Mouse (Mus musculus): ENCODE measurements around the gene Adam19. TPM values are rescaled to one million over a fixed set of nuclear protein-coding genes. Genes with fewer than 3 reads are reported as not detected.
A peak's percentile ranks its signal among the peaks of the same experiment; 100 is the strongest.
"Not testable (repeated sequence)": the region's sequence is repeated elsewhere in the genome, so short reads cannot be mapped to it uniquely, and the experiment has no call there.

The Adam19 gene
- polyA plus RNA-seq, 1 experiment from 2014 or later = 25.2 TPM

- H3K9ac ChIP-seq = no peak overlapping the region
- ATAC-seq (ENCODE audit: low FRiP score, low read depth) = no peak
- H3K27me3 ChIP-seq (replicated peaks) = no peaks in the 10 kb centered on the region
- no peaks in the 10 kb centered on the region for H3K36me3 ChIP-seq
- H3K4me1 ChIP-seq = no peaks in the 10 kb centered on the region
- no peak overlapping the region for H3K27ac ChIP-seq
- no peak overlapping the region for H3K4me3 ChIP-seq
- H3K4me2 ChIP-seq (replicated peaks) = no peak overlapping the region
- 82% methylated on average over 15 of the region's 15 CpGs for WGBS
- no peaks in the 10 kb centered on the region for H3K9me3 ChIP-seq
These were observed 16.9 kb upstream of the Adam19 start for GRCm38 (mm10) chr11:46038901-46039300.

GRCm38 (mm10) chr11:46039335-46039734, 16.5 kb upstream of the Adam19 start:
- no peak overlapping the region for H3K4me3 ChIP-seq
- WGBS = 76% methylated on average over 11 of the region's 11 CpGs
- no peaks in the 10 kb centered on the region for H3K36me3 ChIP-seq
- H3K9me3 ChIP-seq = no peaks in the 10 kb centered on the region
- no peak overlapping the region for H3K4me2 ChIP-seq (replicated peaks)
- no peak for ATAC-seq (ENCODE audit: low FRiP score, low read depth)
- no peak overlapping the region for H3K9ac ChIP-seq
- H3K4me1 ChIP-seq = no peaks in the 10 kb centered on the region
- H3K27ac ChIP-seq = no peak overlapping the region
- no peaks in the 10 kb centered on the region for H3K27me3 ChIP-seq (replicated peaks)

- no peaks in the 10 kb centered on the region for H3K27me3 ChIP-seq (replicated peaks)
- H3K27ac ChIP-seq = no peak overlapping the region
- WGBS = 85% methylated on average over 9 of the region's 9 CpGs
- no peak overlapping the region for H3K4me2 ChIP-seq (replicated peaks)
- H3K4me1 ChIP-seq = no peaks in the 10 kb centered on the region
- ATAC-seq (ENCODE audit: low FRiP score, low read depth) = no peak
- H3K36me3 ChIP-seq = no peaks in the 10 kb centered on the region
- no peak overlapping the region for H3K9ac ChIP-seq
- H3K9me3 ChIP-seq = no peaks in the 10 kb centered on the region
- no peak overlapping the region for H3K4me3 ChIP-seq
These were observed 14.8 kb upstream of the Adam19 start for GRCm38 (mm10) chr11:46040841-46041556.

GRCm38 (mm10) chr11:46041607-46042267, 14.1 kb upstream of the Adam19 start:
- Histone ChIP-seq H3K9ac (no peak overlapping the region), H3K4me1 (no peaks in the 10 kb centered on the region), H3K36me3 (no peaks in the 10 kb centered on the region), H3K27me3 (replicated peaks) (no peaks in the 10 kb centered on the region), H3K4me3 (no peak overlapping the region), H3K4me2 (replicated peaks) (no peak overlapping the region), H3K27ac (no peak overlapping the region), H3K9me3 (no peaks in the 10 kb centered on the region)
- WGBS = 84% methylated on average over 12 of the region's 12 CpGs
- ATAC-seq (ENCODE audit: low FRiP score, low read depth) = no peak

- Histone ChIP-seq H3K27ac (no peak overlapping the region), H3K4me2 (replicated peaks) (no peak overlapping the region), H3K4me1 (no peaks in the 10 kb centered on the region), H3K9ac (no peak overlapping the region), H3K36me3 (no peaks in the 10 kb centered on the region), H3K27me3 (replicated peaks) (no peaks in the 10 kb centered on the region), H3K9me3 (no peaks in the 10 kb centered on the region), H3K4me3 (no peak overlapping the region)
- ATAC-seq (ENCODE audit: low FRiP score, low read depth) = no peak
- 89% methylated on average over 5 of the region's 5 CpGs for WGBS
These were observed 11.0 kb upstream of the Adam19 start for GRCm38 (mm10) chr11:46044781-46045180.

- Histone ChIP-seq H3K4me2 (replicated peaks) (no peak overlapping the region), H3K27me3 (replicated peaks) (no peaks in the 10 kb centered on the region), H3K36me3 (no peaks in the 10 kb centered on the region), H3K27ac (no peak overlapping the region), H3K4me1 (no peaks in the 10 kb centered on the region), H3K9ac (no peak overlapping the region), H3K9me3 (no peaks in the 10 kb centered on the region), H3K4me3 (no peak overlapping the region)
- ATAC-seq (ENCODE audit: low FRiP score, low read depth) = no peak
- WGBS = 94% methylated on average over 3 of the region's 3 CpGs
These were observed 8.5 kb upstream of the Adam19 start for GRCm38 (mm10) chr11:46047264-46047663.

- 37% methylated on average over 19 of the region's 19 CpGs for WGBS
These were observed 3.6 kb upstream of the Adam19 start, which contains the start of gene Gm12166 for GRCm38 (mm10) chr11:46052105-46052659. TSS of gene Gm12166 (minus strand) at chr11:46052321.

GRCm38 (mm10) chr11:46053457-46053856, 2.3 kb upstream of the Adam19 start:
- not testable (repeated sequence) for ATAC-seq (ENCODE audit: low FRiP score, low read depth); H3K4me3 ChIP-seq; H3K36me3 ChIP-seq; H3K27me3 ChIP-seq (replicated peaks); H3K9ac ChIP-seq; H3K4me2 ChIP-seq (replicated peaks); H3K9me3 ChIP-seq; H3K27ac ChIP-seq
- peaks cover 11% of the 10 kb centered on the region; the same call in 1 of the 2 replicates for H3K4me1 ChIP-seq
- 94% methylated on average over 3 of the region's 3 CpGs for WGBS

More at GRCm38 (mm10) chr11:46052105-46052659, 3.6 kb upstream of the Adam19 start, which contains the start of gene Gm12166:
- H3K36me3 ChIP-seq; ATAC-seq (ENCODE audit: low FRiP score, low read depth); H3K4me2 ChIP-seq (replicated peaks); H3K4me3 ChIP-seq; H3K9ac ChIP-seq; H3K27me3 ChIP-seq (replicated peaks); H3K27ac ChIP-seq; H3K4me1 ChIP-seq; H3K9me3 ChIP-seq: not testable (repeated sequence)

- 48% methylated on average over 5 of the region's 5 CpGs for WGBS
- H3K9me3 ChIP-seq = no peaks in the 10 kb centered on the region
- no peaks in the 10 kb centered on the region for H3K36me3 ChIP-seq
- H3K27me3 ChIP-seq (replicated peaks) = no peaks in the 10 kb centered on the region
- no peak overlapping the region for H3K4me2 ChIP-seq (replicated peaks)
- H3K27ac ChIP-seq = no peak overlapping the region
- no peak overlapping the region for H3K4me3 ChIP-seq
- H3K4me1 ChIP-seq = peaks cover 11% of the 10 kb centered on the region; the same call in 1 of the 2 replicates
- no peak for ATAC-seq (ENCODE audit: low FRiP score, low read depth)
- no peak overlapping the region for H3K9ac ChIP-seq
These were observed 1.5 kb upstream of the Adam19 start for GRCm38 (mm10) chr11:46054311-46054710.

GRCm38 (mm10) chr11:46054911-46055895, 589 bp upstream of the Adam19 start:
- no peaks in the 10 kb centered on the region for H3K27me3 ChIP-seq (replicated peaks)
- WGBS = 23% methylated on average over 13 of the region's 13 CpGs
- H3K9me3 ChIP-seq = no peaks in the 10 kb centered on the region
- H3K4me2 ChIP-seq (replicated peaks) = peak overlapping the region; percentile 67
- peak overlapping the region; percentile 66 for H3K4me3 ChIP-seq
- peaks cover 11% of the 10 kb centered on the region; the same call in 1 of the 2 replicates for H3K4me1 ChIP-seq
- no peaks in the 10 kb centered on the region for H3K36me3 ChIP-seq
- ATAC-seq (ENCODE audit: low FRiP score, low read depth) = peak; percentile 17
- H3K27ac ChIP-seq = no peak overlapping the region
- peak overlapping the region; percentile 81; the same call in 1 of the 2 replicates for H3K9ac ChIP-seq

GRCm38 (mm10) chr11:46056770-46057411, 1.1 kb downstream of the Adam19 start:
- Histone ChIP-seq H3K4me1 (peaks cover 11% of the 10 kb centered on the region; the same call in 1 of the 2 replicates), H3K27me3 (replicated peaks) (no peaks in the 10 kb centered on the region), H3K9me3 (no peaks in the 10 kb centered on the region), H3K36me3 (peaks cover 9% of the 10 kb centered on the region; the same call in 1 of the 2 replicates), H3K4me3 (peak overlapping the region; percentile 66), H3K9ac (peak overlapping the region; percentile 81), H3K27ac (peak overlapping the region; percentile 85; the same call in 1 of the 2 replicates), H3K4me2 (replicated peaks) (peak overlapping the region; percentile 67)
- WGBS = 2% methylated on average over 25 of the region's 25 CpGs
- peak; percentile 1; the same call in 1 of the 2 replicates for ATAC-seq (ENCODE audit: low FRiP score, low read depth)

All from neural tube, embryonic 12.5 days (tissue).